Mouse (Mus musculus): ENCODE data around the gene Lpp.

DNA sequence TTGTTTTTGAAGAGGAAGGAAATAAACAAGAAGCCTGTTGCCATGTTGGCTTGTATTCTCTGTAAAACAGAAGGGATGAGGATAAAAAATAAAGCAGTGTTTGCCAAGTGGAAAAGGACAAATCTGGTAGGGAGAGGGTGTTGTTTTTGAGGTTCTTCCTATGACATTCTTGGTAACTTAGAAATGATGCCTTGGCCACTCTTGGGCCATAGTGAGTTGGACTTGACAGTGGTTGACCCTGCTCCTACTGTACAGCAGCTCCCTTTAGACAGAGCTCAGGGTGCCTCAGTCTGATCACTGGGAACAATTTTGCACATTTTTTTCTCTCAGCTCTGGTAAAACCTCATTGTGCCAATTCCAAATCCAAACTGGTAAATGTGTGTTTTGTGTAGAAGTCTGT is 270.8 kb downstream of the Lpp start:
- no peak for TF ChIP-seq CTCF (IDR thresholded peaks at IDR 0.05; ENCODE audit: control insufficient read depth, insufficient read depth, low read length)
- TF ChIP-seq POLR2A (IDR thresholded peaks at IDR 0.05; ENCODE audit: borderline replicate concordance, control insufficient read depth, low read depth, low read length), result no peak
